Mouse (Mus musculus) stomach, postnatal 0 days (tissue): ENCODE results near the gene Pigo. TPM values are rescaled to one million over a fixed set of nuclear protein-coding genes. Genes with fewer than 3 reads are reported as not detected.
A peak's percentile ranks its signal among the peaks of the same experiment; 100 is the strongest.

Experiments used
- ATAC-seq: fragments of 200-750 bp; cut with Nextera tagmentation; 2 replicates; pipeline ENCODE4 v1.8.0; 2017; ENCODE audit not compliant: low FRiP score, low TSS enrichment
- DNase-seq: peaks from one replicate; pipeline ENCODE4 v3.0.0-alpha.2; 2016; ENCODE audit warnings: low spot score
- H3K27ac ChIP-seq: fragments of 300-500 bp; sonication (generic); replicated peaks from 2 replicates; pipeline ENCODE4 v1.5.1; 2014; ENCODE audit warnings: mild to moderate bottlenecking, control low read depth
- H3K27me3 ChIP-seq: fragments of 300-500 bp; sonication (generic); 2 replicates; pipeline ENCODE4 v1.6.1; 2014; ENCODE audit warnings: low read length; ENCODE audit not compliant: control insufficient read depth, insufficient read depth
- H3K36me3 ChIP-seq: fragments of 300-500 bp; sonication (generic); 2 replicates; pipeline ENCODE4 v1.6.1; 2014; ENCODE audit warnings: low read length, mixed read lengths; ENCODE audit not compliant: control insufficient read depth, insufficient read depth
- H3K4me1 ChIP-seq: fragments of 300-500 bp; sonication (generic); replicated peaks from 2 replicates; pipeline ENCODE4 v1.6.1; 2014; ENCODE audit warnings: antibody characterized with exemption; ENCODE audit not compliant: control insufficient read depth, insufficient read depth
- H3K4me2 ChIP-seq: fragments of 300-500 bp; sonication (generic); replicated peaks from 2 replicates; pipeline ENCODE4 v1.6.1; 2014; ENCODE audit warnings: low read depth, mild to moderate bottlenecking, control low read depth, moderate library complexity
- H3K4me3 ChIP-seq: fragments of 300-500 bp; sonication (generic); 2 replicates; pipeline ENCODE4 v1.5.1; 2014; ENCODE audit warnings: low read depth, low read length, control low read depth
- H3K9ac ChIP-seq: fragments of 300-500 bp; sonication (generic); 2 replicates; pipeline ENCODE4 v1.6.1; 2014; ENCODE audit warnings: mild to moderate bottlenecking, low read length, control low read depth, mixed read lengths
- H3K9me3 ChIP-seq: fragments of 300-500 bp; sonication (generic); 2 replicates; pipeline ENCODE4 v1.6.1; 2016; ENCODE audit warnings: low read length; ENCODE audit not compliant: control insufficient read depth
- CTCF ChIP-seq: IDR thresholded peaks from 2 replicates; pipeline ENCODE4 v1.5.1; 2016; ENCODE audit warnings: antibody characterized with exemption, low read depth, mild to moderate bottlenecking, moderate library complexity
- EP300 ChIP-seq: optimal IDR thresholded peaks from 2 replicates; pipeline ENCODE3; 2016; ENCODE audit warnings: antibody characterized with exemption
- WGBS: fragments of 180-500 bp; shearing (Covaris S2); extraction: QIAGEN DNeasy Blood & Tissue Kit; methylation state at CpG from one replicate; pipeline ENCODE4 v1.1.7; 2014; 5-methylcytosine and 5-hydroxymethylcytosine counted together
- polyA plus RNA-seq: library from polyadenylated mRNA; unstranded; fragments of >200 nt; fragmentation: Nextera tagmentation; extraction: Ambion mirVana; gene quantifications from 2 replicates; pipeline ENCODE4 v1.2.1, GENCODE M21; 2015

Pigo gene
- polyA plus RNA-seq, 1 experiment from 2014 or later: 10.3 TPM

DNA sequence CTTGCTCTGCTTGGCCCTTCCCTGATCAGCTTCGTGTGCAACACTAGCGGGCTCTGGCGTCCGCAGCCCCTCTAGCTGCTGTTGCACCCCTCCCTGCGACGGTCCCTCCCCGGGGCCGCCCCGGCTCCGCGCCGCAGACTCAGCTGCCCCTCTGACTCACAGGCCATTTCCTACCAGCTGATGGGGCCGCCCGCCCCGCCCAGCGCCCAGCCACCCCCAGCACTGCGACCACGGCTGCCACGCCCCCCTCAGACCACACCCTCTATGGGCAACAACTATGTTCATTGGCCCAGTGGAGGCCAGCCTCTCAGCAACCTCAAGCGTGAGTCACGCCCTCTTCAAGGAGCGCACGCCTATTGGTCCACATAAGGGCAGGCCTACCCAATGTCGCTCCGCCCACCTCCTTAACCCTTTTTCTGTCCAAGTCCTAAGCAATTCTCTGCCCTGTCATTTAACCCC, 14.5 kb upstream of the Pigo start:
- H3K9ac ChIP-seq: peak overlapping the region; percentile 83
- ATAC-seq (peak; percentile 97), DNase-seq (peak; percentile 97)
- H3K4me3 ChIP-seq: peak overlapping the region; percentile 74
- H3K4me2 ChIP-seq: peak overlapping the region; percentile 95
- H3K27me3 ChIP-seq: no peaks in the 10 kb centered on the region
- H3K27ac ChIP-seq: peak overlapping the region; percentile 96
- TF ChIP-seq EP300 (no peak), CTCF (peak; percentile 33)
- WGBS: under 1% methylated on average over 25 of the region's 25 CpGs
- H3K4me1 ChIP-seq: no peaks in the 10 kb centered on the region
- H3K9me3 ChIP-seq: no peaks in the 10 kb centered on the region
- H3K36me3 ChIP-seq: peaks cover 4% of the 10 kb centered on the region; the same call in 1 of the 2 replicates

DNA sequence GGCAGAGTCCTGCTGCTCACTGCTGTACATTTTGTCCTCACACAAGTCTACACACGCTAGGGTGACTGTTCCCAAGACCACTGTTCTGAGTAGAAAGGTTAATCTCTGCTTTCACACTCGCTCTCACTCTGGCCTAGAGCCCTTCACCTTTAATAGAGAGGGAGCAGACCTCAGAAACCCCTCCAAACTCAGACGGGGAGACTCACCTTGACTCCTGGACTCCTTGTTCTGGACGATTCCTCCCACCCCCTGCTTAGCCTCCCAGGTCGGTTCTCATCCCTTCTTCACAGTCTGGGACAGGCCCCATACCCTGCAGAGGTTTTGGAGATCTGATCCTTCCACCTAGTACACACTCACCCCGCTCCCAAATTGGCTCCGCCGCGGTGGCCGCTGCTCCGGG, 14.0 kb upstream of the Pigo start:
- H3K4me1 ChIP-seq: no peaks in the 10 kb centered on the region
- WGBS: under 1% methylated on average over 11 of the region's 11 CpGs
- TF ChIP-seq CTCF: no peak
- no peak for TF ChIP-seq EP300
- peak overlapping the region; percentile 74 for H3K4me3 ChIP-seq
- no peaks in the 10 kb centered on the region for H3K9me3 ChIP-seq
- DNase-seq: no peak
- peak; percentile 0; the same call in 1 of the 2 replicates for ATAC-seq
- peak overlapping the region; percentile 95 for H3K4me2 ChIP-seq
- peaks cover 4% of the 10 kb centered on the region; the same call in 1 of the 2 replicates for H3K36me3 ChIP-seq
- peak overlapping the region; percentile 83 for H3K9ac ChIP-seq
- H3K27me3 ChIP-seq: no peaks in the 10 kb centered on the region
- peak overlapping the region; percentile 96 for H3K27ac ChIP-seq

DNA sequence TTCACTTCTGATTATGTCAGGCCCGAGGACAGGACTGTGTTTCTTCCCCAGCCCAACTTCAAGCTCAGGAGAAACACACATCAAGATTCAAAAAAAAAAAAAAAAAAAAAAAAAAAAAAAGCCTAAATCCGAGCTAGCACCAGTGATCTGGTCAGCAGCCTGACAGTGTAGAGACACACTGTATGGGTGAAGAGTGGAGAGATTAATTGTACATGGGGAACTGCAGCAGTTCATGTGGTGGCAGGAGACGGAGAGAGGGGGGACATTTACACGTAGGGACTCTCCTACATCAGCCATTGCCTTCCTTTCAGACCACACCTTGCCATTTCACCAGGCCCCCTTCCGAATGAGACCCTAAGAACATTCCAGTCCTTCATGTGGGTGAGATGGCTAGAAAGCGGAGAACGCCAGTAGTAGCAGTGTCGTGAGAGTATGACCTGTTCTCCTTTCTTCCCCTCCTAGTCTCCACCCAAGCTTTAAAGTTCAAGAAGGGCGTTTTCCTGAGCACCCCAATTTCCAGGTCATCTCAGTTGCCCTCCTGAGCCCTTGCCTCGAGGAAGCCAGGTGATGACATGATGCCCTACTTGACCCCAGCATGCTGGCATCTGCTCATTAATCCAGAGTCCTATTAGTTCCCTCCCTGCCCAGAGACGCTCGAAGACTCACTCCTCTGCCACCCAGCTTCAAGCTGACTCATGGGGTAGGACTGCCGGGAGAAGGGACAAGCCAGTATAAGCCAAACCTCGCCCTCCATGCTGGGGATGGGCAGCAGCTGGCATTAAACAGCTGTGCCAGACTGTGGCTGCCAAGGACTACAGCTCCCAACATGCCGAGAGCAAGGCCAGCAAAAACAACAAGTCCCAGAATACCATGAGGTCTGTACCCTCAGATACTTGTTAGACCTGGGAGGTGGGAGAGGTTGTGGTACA, 13.2 kb upstream of the Pigo start:
- DNase-seq (peak; percentile 70), ATAC-seq (peak; percentile 21)
- peak overlapping the region; percentile 74 for H3K4me3 ChIP-seq
- H3K4me2 ChIP-seq: peak overlapping the region; percentile 95
- WGBS: 40% methylated on average over 15 of the region's 15 CpGs
- H3K4me1 ChIP-seq: no peaks in the 10 kb centered on the region
- H3K27ac ChIP-seq: peak overlapping the region; percentile 96
- H3K27me3 ChIP-seq: no peaks in the 10 kb centered on the region
- H3K9me3 ChIP-seq: no peaks in the 10 kb centered on the region
- peaks cover 5% of the 10 kb centered on the region; the same call in 1 of the 2 replicates for H3K36me3 ChIP-seq
- H3K9ac ChIP-seq: peak overlapping the region; percentile 83
- peak; percentile 76 for TF ChIP-seq EP300
- TF ChIP-seq CTCF: no peak

DNA sequence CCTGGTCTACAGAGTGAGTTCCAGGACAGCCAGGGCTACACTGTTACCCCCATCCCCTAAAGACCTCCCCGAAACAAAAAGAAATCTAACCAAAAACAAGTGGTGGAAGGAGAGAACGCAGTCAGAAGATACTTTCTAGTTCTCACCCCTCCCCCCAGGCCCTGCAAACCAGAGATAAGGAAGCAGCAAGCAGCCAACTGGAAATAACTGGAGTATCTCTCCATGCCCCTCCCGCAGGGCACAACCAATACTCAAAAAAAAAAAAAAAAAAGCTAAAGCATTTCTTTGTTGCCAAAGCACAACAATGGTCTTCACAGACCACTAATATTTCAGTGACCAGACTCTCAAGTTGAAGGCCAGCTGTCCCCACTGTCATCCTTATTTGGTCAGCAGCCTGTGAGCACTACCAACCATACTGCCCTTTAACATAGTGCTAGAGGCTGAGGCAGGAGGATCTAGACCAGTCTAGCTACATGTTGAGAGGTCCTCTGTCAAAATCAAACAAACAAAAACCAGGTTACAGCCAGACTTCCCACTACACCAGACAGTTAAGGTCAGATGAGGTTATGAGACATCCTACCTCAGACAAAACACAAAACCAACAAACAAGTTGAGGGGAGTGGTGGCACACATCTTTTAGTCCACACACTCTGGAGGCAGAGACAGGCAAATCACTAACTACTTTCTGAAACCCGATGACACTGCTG, 12.4 kb upstream of the Pigo start:
- H3K9ac ChIP-seq: no peak overlapping the region
- H3K9me3 ChIP-seq: no peaks in the 10 kb centered on the region
- TF ChIP-seq EP300: no peak
- TF ChIP-seq CTCF: no peak
- ATAC-seq (no peak), DNase-seq (no peak)
- 71% methylated on average over 4 of the region's 4 CpGs for WGBS
- no peaks in the 10 kb centered on the region for H3K27me3 ChIP-seq
- peaks cover 11% of the 10 kb centered on the region for H3K36me3 ChIP-seq
- H3K4me2 ChIP-seq: no peak overlapping the region
- no peak overlapping the region for H3K27ac ChIP-seq
- H3K4me1 ChIP-seq: no peaks in the 10 kb centered on the region
- H3K4me3 ChIP-seq: no peak overlapping the region

DNA sequence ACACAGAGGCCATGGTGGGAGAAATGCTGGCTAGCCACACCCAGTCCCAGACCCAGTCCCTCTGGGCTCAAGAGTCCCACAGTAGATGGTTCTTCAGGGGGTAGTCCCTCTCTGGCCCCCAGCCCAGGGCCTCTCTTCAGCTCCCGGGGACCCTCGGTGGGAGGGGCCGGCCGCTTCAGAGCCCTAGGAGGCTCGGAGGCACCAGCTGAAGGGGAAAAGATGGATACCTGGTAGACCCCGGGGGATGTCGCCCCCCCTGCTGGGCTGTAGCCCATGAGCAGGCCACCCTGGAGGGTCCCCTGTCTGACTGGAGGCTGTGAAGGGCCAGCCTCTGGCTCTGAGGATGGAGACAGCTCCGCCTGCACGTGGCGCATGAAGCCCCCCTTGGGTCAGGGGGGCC, 10.7 kb upstream of the Pigo start:
- 90% methylated on average over 10 of the region's 10 CpGs for WGBS
- TF ChIP-seq EP300 (no peak), CTCF (no peak)

More for the DNA sequence above, 10.7 kb upstream of the Pigo start:
- Histone ChIP-seq H3K9ac (no peak overlapping the region), H3K27me3 (no peaks in the 10 kb centered on the region), H3K4me1 (no peaks in the 10 kb centered on the region), H3K27ac (no peak overlapping the region), H3K4me2 (no peak overlapping the region), H3K36me3 (peaks cover 11% of the 10 kb centered on the region), H3K9me3 (no peaks in the 10 kb centered on the region), H3K4me3 (no peak overlapping the region)
- DNase-seq (no peak), ATAC-seq (no peak)
